Mouse (Mus musculus) limb, embryonic 14.5 days (tissue): ENCODE measurements around the gene Maats1. TPM values are rescaled to one million over a fixed set of nuclear protein-coding genes. Genes with fewer than 3 reads are reported as not detected.

Source experiments
- ATAC-seq: fragments of 200-750 bp; cut with Nextera tagmentation; 2 replicates; pipeline ENCODE4 v1.8.0; 2017; ENCODE audit warnings: low read depth, moderate number of reproducible peaks, moderate TSS enrichment; ENCODE audit not compliant: low FRiP score
- DNase-seq: peaks from one replicate; pipeline ENCODE4 v3.0.0-alpha.2; 2015; ENCODE audit warnings: low spot score
- H3K27ac ChIP-seq: fragments of 300-500 bp; sonication (generic); replicated peaks from 2 replicates; pipeline ENCODE4 v1.5.1; 2014; ENCODE audit warnings: low read depth, mild to moderate bottlenecking, low read length, moderate library complexity, mixed read lengths
- H3K27me3 ChIP-seq: fragments of 300-500 bp; sonication (generic); 2 replicates; pipeline ENCODE4 v1.6.1; 2014; ENCODE audit warnings: low read length, mixed read lengths; ENCODE audit not compliant: control insufficient read depth, insufficient read depth
- H3K36me3 ChIP-seq: fragments of 300-500 bp; sonication (generic); 2 replicates; pipeline ENCODE4 v1.6.1; 2014; ENCODE audit warnings: mild to moderate bottlenecking, low read length, moderate library complexity, mixed read lengths; ENCODE audit not compliant: control insufficient read depth, insufficient read depth
- H3K4me1 ChIP-seq: fragments of 300-500 bp; sonication (generic); 2 replicates; pipeline ENCODE4 v1.6.1; 2014; ENCODE audit warnings: antibody characterized with exemption, low read length, mixed read lengths; ENCODE audit not compliant: control insufficient read depth, insufficient read depth
- H3K4me2 ChIP-seq: fragments of 300-500 bp; sonication (generic); replicated peaks from 2 replicates; pipeline ENCODE4 v1.6.1; 2014; ENCODE audit warnings: low read depth, mild to moderate bottlenecking, low read length, moderate library complexity; ENCODE audit not compliant: severe bottlenecking
- H3K4me3 ChIP-seq: fragments of 300-500 bp; sonication (generic); replicated peaks from 2 replicates; pipeline ENCODE4 v1.5.1; 2014; ENCODE audit warnings: low read length
- H3K9ac ChIP-seq: fragments of 300-500 bp; sonication (generic); 2 replicates; pipeline ENCODE4 v1.6.1; 2014; ENCODE audit warnings: mild to moderate bottlenecking, low read depth, low read length, moderate library complexity; ENCODE audit not compliant: severe bottlenecking
- H3K9me3 ChIP-seq: fragments of 300-500 bp; sonication (generic); 2 replicates; pipeline ENCODE4 v1.6.1; 2016; ENCODE audit warnings: low read length; ENCODE audit not compliant: control insufficient read depth
- POLR2A ChIP-seq: fragments of 200-500 bp; IDR thresholded peaks from 2 replicates; pipeline ENCODE4 v1.8.0; 2012; ENCODE audit warnings: inconsistent platforms, mild to moderate bottlenecking, moderate library complexity, borderline replicate concordance; ENCODE audit not compliant: insufficient read depth, insufficient read length; ENCODE audit errors: extremely low read depth
- WGBS: fragments of 180-500 bp; shearing (Covaris S2); extraction: QIAGEN DNeasy Blood & Tissue Kit; methylation state at CpG from one replicate; pipeline ENCODE4 v1.1.7; 2014; 5-methylcytosine and 5-hydroxymethylcytosine counted together
- polyA plus RNA-seq, 2 experiments: library from polyadenylated mRNA; depleted of rRNA in 1 of 2; stranded (reverse) in 1 of 2; unstranded in 1 of 2; fragments of >200 nt; fragmentation: Nextera tagmentation in 1 of 2; extraction: Ambion mirVana in 1 of 2; gene quantifications; 2 replicates each; pipeline versions ENCODE4 v1.2.1 to v1.2.3; 2012 to 2014

The Maats1 gene
- polyA plus RNA-seq, 2 experiments = 0.10 TPM; not detected in 1

DNA sequence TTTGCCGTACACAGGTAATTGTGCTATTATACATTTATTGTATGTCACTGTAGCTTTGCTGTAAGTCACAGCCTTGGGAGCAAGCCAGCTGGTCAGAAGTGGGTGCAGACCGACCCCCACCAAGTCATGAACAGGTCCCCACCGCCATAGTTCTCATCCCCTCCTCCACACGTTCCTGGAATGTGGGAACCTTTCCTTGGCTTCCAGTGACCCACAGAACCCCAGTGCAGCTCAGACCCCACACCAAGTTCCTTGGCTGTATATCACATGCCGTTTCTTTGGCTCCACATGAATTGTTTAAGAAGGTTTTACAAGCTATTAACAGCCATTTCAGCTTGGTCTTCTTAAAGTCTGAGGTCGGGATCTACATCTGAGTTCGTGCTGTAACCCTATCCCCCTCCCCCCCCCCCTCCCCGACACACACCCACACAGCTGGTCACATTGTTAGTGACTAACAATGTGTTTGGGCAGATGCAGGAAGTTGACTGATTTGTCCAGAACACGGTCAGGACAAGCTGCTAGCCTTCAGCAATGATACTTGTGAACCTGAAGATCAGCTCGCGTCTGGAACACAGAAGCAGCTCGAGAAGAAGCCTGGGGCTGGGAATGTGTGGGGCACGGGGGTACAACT lies 93.5 kb downstream of the Maats1 start:
- H3K4me2 ChIP-seq = peak overlapping the region; percentile 25
- no peak overlapping the region for H3K27ac ChIP-seq
- H3K4me1 ChIP-seq = peaks cover 11% of the 10 kb centered on the region
- H3K36me3 ChIP-seq = peaks cover 4% of the 10 kb centered on the region
- DNase-seq = peak; percentile 15
- H3K4me3 ChIP-seq = no peak overlapping the region
- ATAC-seq = peak; percentile 60
- no peaks in the 10 kb centered on the region for H3K27me3 ChIP-seq
- TF ChIP-seq POLR2A = no peak
- WGBS = 17% methylated on average over 13 of the region's 13 CpGs
- H3K9ac ChIP-seq = no peak overlapping the region
- no peaks in the 10 kb centered on the region for H3K9me3 ChIP-seq

Other genes starting within 250 kb of the Maats1 start
- 0.03 TPM in 1 of 2 replicates, not detected in the other for gene Nr1i2, start 47.3 kb downstream of the Maats1 start, polyA plus RNA-seq (2012; rRNA removed)
- not detected in 2 replicates for gene Nr1i2, start 47.3 kb downstream of the Maats1 start, polyA plus RNA-seq (2014; fragmentation: Nextera tagmentation; extraction: Ambion mirVana)
- gene Cox17, start 4.8 kb upstream of the Maats1 start, polyA plus RNA-seq (2012; rRNA removed) = 50.0 and 83.6 TPM in 2 replicates
- gene Cox17, start 4.8 kb upstream of the Maats1 start, polyA plus RNA-seq (2014; fragmentation: Nextera tagmentation; extraction: Ambion mirVana) = 107 and 124 TPM in 2 replicates
- 0.78 TPM in 1 of 2 replicates, not detected in the other for gene Gm21987, start 4.9 kb upstream of the Maats1 start, polyA plus RNA-seq (2012; rRNA removed)
- gene Gm21987, start 4.9 kb upstream of the Maats1 start, polyA plus RNA-seq (2014; fragmentation: Nextera tagmentation; extraction: Ambion mirVana) = not detected in 2 replicates
- 4.6 and 6.0 TPM in 2 replicates for gene Popdc2, start 20.1 kb upstream of the Maats1 start, polyA plus RNA-seq (2012; rRNA removed)
- 4.2 TPM in 2 replicates for gene Popdc2, start 20.1 kb upstream of the Maats1 start, polyA plus RNA-seq (2014; fragmentation: Nextera tagmentation; extraction: Ambion mirVana)
- 0.85 and 1.1 TPM in 2 replicates for gene Pla1a, start 91.0 kb upstream of the Maats1 start, polyA plus RNA-seq (2012; rRNA removed)
- 0.36 and 0.41 TPM in 2 replicates for gene Pla1a, start 91.0 kb upstream of the Maats1 start, polyA plus RNA-seq (2014; fragmentation: Nextera tagmentation; extraction: Ambion mirVana)
- 69.5 and 70.1 TPM in 2 replicates for gene Adprh, start 110.6 kb upstream of the Maats1 start, polyA plus RNA-seq (2012; rRNA removed)
- 106 and 114 TPM in 2 replicates for gene Adprh, start 110.6 kb upstream of the Maats1 start, polyA plus RNA-seq (2014; fragmentation: Nextera tagmentation; extraction: Ambion mirVana)
- 0.36 and 0.45 TPM in 2 replicates for gene Cd80, start 113.4 kb upstream of the Maats1 start, polyA plus RNA-seq (2012; rRNA removed)
- gene Cd80, start 113.4 kb upstream of the Maats1 start, polyA plus RNA-seq (2014; fragmentation: Nextera tagmentation; extraction: Ambion mirVana) = 0.22 and 0.33 TPM in 2 replicates
- 15.5 and 17.0 TPM in 2 replicates for gene Timmdc1, start 180.5 kb upstream of the Maats1 start, polyA plus RNA-seq (2012; rRNA removed)
- gene Timmdc1, start 180.5 kb upstream of the Maats1 start, polyA plus RNA-seq (2014; fragmentation: Nextera tagmentation; extraction: Ambion mirVana) = 20.9 and 21.2 TPM in 2 replicates
- gene Poglut1, start 208.1 kb upstream of the Maats1 start, polyA plus RNA-seq (2012; rRNA removed) = 59.0 and 63.5 TPM in 2 replicates
- gene Poglut1, start 208.1 kb upstream of the Maats1 start, polyA plus RNA-seq (2014; fragmentation: Nextera tagmentation; extraction: Ambion mirVana) = 59.3 and 70.3 TPM in 2 replicates
- 309 and 389 TPM in 2 replicates for gene Tmem39a, start 216.6 kb upstream of the Maats1 start, polyA plus RNA-seq (2012; rRNA removed)
- gene Tmem39a, start 216.6 kb upstream of the Maats1 start, polyA plus RNA-seq (2014; fragmentation: Nextera tagmentation; extraction: Ambion mirVana) = 146 and 160 TPM in 2 replicates